Mouse (Mus musculus) lung, postnatal 25 days (tissue): ENCODE measurements around the gene Cfap77.
A peak's percentile ranks its signal among the peaks of the same experiment; 100 is the strongest.

Experiments
- DNase-seq: peaks from one replicate; pipeline ENCODE4 v3.0.0; 2022; ENCODE audit warnings: low spot score

Cfap77 gene

DNA sequence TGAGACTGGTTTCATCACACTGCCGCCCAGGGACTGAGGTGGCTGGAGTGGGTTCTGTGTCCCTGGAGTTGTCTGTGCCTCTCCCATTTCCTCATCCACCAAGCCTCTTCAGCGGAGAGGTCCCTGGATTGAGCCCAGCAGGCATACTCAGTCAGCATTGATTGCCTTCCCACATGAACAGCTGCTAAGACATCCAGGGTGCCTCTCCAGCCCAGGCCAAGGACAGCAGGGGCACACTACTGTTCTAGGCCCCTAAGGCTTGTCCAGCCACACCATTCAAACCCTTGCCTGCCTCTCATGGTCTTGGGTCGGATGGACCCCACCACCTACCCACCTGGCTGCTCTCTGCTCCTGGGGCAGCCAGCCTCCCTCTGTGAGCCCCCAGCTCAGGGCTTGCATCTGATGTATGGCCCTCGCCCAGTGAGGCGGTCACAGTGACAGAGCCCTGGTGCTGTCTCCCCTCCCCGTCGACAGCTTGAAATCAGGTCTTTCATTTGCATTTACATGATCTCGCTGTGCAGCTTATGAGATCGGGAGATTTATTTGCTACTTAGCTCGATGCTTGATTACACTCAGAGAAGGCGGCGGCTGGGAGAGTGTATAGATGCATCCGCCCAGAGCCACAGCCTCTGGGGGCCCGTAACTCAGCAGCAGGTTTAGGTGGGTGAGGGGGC lies 57.6 kb downstream of the Cfap77 start:
- DNase-seq = no peak

DNA sequence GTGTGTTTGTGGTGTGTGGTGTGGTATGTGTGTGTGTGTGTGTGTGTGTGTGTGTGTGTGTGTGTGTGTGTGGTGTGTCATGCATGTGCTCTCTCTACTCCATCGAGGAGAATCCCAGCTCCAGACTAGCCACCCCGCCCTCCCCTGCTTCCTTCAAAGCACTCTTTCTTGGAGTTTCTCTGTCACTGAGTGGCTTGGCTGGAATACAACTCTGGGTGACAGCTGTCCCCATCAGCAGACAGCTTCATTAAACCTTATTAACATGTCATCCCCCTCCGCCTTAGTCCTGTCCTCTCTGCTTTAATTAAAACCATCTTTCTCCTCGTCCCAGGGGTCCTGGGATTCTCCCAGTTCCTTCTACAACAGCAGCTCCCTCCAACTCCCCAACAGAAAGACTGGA lies 59.4 kb downstream of the Cfap77 start:
- DNase-seq = no peak

- DNase-seq = no peak
Measured at GRCm38 (mm10) chr2:28994014-28994413, 60.9 kb downstream of the Cfap77 start.

GRCm38 (mm10) chr2:28988781-28989180 lies 66.1 kb downstream of the Cfap77 start:
- no peak for DNase-seq

- DNase-seq = no peak
Measured at GRCm38 (mm10) chr2:28980080-28980910, 74.6 kb downstream of the Cfap77 start.

DNA sequence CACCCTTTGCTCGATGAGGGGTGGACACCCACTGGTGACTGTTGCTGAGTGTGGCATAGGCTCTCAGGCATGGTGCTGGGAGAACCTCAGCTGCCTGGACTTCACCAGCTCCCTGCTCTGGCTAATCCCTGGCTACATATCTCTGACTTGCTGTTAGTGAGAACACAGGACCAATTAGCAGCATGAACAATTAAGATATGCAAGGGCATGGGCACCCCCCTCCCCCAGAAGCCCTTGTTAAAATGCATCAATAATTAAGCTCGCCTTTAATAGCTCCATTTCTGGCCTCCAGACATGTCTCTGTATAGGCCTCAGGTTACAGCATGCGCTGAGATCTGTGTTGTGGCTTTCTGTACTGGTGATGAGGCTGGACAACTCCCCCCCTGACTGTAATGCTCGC lies 76.4 kb downstream of the Cfap77 start:
- no peak for DNase-seq

DNA sequence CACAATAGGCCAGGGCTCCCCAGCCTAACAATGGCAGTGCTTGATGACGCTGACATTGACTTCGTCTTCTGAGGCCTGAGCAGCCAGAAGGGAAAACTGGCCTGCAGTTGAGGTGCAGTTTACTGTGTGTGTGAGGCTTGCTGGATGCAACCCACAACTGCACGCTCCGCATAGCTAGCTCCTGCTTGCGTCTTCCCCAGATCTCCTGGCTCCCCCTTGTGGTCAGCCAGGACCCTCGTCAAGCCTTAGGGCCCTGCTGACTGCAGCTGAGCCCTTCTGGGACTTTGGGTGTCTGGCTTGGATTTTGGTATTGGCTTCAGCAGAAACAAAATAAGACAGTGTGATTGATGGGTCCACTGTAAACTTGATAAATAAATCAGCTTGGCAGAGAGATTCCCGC lies 78.2 kb downstream of the Cfap77 start:
- peak; percentile 69 for DNase-seq

DNA sequence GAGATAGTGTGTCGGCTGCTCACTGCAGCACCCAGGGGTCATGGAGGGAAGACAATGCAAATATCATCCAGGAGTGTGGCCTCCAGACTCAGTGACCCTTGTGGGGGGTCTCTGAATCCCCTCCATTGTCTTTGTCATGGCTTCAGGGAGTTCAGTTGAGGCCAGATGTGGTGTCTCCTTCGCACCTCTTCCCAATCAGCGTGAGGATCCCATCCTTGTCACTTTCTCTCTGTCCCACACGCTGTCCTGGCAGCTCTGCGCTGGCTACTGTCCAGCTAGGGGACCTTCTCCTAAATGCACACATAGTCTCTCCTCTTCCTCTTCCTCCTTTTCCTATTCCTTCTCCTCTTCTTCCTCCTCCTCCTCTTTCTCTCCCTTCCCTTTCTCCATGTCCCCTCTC lies 79.3 kb downstream of the Cfap77 start:
- DNase-seq = no peak

DNA sequence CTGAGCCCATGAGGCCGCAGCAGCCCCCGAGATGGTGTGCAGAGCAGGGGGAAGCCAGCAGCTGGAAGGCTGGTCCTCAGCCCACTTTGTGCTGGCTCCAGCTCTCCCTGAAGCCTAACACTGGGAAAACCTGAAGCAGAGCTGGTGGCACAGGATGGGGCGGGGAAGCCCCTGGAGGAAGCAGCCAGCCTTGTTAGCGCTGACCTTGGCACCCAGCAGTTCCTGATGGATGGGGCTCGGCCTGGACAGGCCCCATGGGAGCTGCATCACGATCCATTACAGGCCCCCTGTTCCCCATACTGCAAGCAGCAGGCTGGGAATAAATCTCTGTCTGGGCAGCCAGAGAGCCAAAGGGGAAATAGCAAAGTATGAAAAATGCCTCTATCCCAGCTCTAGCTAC lies 80.3 kb downstream of the Cfap77 start:
- no peak for DNase-seq

- DNase-seq = no peak
Measured at GRCm38 (mm10) chr2:28973832-28974450, 80.9 kb downstream of the Cfap77 start.

DNA sequence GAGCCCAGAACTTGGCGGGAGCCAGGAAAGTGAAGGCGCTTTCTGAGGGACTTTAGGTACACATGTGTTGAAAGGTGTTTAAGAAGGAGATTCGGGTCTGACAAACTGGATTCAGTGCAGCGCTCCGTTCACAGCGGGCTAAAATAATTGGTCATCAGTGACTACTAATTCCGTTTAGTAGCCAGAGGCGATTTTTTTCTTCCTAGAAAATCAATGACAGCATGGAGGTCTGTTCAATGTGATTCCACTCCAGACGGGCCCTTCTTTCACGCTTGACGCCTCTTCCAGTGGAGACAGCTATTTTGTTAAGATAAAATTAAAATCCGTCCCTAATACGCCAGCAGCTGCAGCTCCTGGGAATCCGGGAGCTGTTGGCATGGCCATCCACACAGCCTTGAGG lies 84.4 kb downstream of the Cfap77 start:
- no peak for DNase-seq

DNA sequence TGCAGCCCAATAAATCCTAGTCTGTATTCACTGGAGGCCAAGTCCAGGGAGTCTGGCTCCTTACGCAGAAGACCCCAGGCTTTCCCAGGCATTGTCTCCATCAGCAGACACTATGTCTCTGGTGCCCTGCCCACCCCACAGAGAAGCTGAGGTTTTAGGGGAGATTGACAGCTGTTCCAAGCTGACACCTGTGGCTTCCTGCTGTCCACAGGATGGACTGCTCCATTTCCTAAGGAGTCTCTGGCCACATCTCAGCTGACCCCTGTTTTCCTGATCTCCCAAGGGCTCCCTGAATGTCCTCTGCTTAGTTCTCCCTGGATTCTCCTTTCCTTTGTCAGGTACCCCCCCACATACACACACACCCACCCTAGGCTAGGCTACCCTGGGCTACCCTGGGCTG lies 86.6 kb downstream of the Cfap77 start:
- DNase-seq = no peak

- no peak for DNase-seq
Measured at GRCm38 (mm10) chr2:28966151-28966795, 88.6 kb downstream of the Cfap77 start.

- no peak for DNase-seq
Measured at GRCm38 (mm10) chr2:28963565-28963964, 91.3 kb downstream of the Cfap77 start.

GRCm38 (mm10) chr2:28961636-28962035 lies 93.2 kb downstream of the Cfap77 start:
- DNase-seq = no peak

DNA sequence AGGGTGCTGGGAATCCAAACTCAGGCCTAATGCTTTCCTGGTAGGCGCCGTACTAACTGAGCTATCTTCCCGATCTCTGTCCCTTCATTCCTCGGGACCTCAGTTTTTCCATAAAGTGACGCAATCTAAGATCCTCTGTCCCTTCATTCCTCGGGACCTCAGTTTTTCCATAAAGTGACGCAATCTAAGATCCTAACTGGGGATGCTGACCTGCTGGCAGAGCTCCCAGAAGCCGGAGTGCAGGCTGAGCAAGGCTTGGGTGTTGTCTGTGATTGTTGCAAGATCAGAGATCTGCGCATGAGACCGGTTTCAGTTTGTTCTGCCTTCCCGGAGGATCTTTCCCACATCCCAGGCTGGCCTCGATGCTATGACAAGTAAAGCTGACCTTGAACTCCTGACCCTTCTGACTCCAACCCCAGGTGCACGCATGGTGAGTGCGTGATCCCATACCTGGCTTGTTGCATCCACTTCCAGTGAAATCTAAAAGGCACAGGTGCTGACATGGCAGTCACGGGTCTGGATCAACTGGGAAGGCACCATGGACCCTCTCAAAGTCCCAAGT lies 93.8 kb downstream of the Cfap77 start:
- DNase-seq = peak; percentile 10

- DNase-seq = no peak
Measured at GRCm38 (mm10) chr2:28956874-28957273, 98.0 kb downstream of the Cfap77 start.

DNA sequence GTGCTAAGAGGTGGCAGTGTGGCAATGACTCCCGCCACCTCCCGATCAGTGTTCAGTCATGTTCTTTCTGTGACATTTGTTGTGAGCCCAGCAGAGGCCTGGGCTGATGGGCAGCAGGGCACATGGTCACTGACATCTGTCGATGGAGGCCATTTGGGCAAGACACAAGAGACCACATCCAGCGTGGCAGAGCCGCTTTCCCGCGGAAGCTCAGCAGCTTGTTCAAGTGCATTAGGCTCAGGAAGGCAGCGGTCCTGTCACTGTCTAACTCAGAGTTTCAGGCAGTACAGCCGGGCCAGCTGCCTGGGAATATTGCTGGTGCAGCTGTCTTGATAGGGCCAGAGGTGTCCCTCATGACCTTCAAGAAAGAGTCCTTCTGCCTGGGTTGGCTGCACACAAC lies 100.3 kb downstream of the Cfap77 start:
- DNase-seq = no peak

GRCm38 (mm10) chr2:28952981-28953380 lies 101.9 kb downstream of the Cfap77 start:
- no peak for DNase-seq

GRCm38 (mm10) chr2:28946312-28946711 lies 108.6 kb downstream of the Cfap77 start:
- DNase-seq = no peak

DNA sequence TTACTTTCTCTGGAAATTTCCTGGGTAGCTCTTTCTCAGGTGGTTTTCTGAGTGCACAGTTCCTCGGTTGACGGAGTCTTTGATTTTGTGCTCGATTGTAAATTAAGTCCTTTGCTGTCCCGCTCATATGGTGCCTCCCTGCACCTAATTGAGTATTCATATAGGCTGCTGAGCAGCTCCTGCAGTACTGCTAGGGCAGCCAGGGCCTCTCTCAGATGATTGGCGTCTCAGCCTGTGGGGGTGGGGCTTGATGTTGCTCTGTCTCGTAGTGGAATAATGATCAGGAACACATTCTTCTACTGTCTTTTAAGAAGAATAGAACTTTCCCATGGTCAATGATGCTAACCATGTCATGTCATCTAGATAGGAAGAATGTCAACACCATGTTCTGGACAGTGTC lies 109.5 kb downstream of the Cfap77 start:
- no peak for DNase-seq
